Mouse (Mus musculus): ENCODE measurements around the gene Smg1. TPM values are rescaled to one million over a fixed set of nuclear protein-coding genes. Genes with fewer than 3 reads are reported as not detected.

The Smg1 gene
- total RNA-seq, 2 experiments from 2014 or later, result 81.4 to 88.6 TPM

GRCm38 (mm10) chr7:118156461-118156860, 87.0 kb downstream of the Smg1 start:
- no peak for DNase-seq
- intact Hi-C loops (cut with DNase I), result no loop called here

GRCm38 (mm10) chr7:118154150-118154549, 89.3 kb downstream of the Smg1 start:
- intact Hi-C loops (cut with DNase I), result no loop called here
- DNase-seq, result no peak

DNA sequence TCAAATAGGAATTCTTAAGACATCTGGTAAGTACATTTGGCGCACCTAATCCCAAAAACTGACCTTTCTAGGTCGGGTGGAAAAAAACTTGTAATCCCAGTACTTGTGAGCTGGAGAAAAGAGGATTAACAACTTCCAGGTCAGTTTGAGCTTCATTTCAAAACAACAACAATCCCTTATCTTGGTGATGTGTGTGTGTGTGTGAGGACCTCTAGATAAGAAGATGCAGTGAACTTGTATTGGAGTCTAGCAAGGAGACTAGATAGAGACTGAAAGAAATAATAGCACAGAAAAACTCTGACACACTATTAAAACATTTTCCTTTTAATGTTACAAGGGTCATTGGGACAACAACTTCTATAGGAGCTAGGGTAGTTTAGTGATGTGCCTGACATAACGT, 99.9 kb downstream of the Smg1 start:
- intact Hi-C loops (cut with DNase I), result no loop called here

GRCm38 (mm10) chr7:118143123-118143522, 100.3 kb downstream of the Smg1 start:
- intact Hi-C loops (cut with DNase I), result no loop called here
- DNase-seq, result no peak

More for the DNA sequence above, 99.9 kb downstream of the Smg1 start:
- DNase-seq, result no peak

DNA sequence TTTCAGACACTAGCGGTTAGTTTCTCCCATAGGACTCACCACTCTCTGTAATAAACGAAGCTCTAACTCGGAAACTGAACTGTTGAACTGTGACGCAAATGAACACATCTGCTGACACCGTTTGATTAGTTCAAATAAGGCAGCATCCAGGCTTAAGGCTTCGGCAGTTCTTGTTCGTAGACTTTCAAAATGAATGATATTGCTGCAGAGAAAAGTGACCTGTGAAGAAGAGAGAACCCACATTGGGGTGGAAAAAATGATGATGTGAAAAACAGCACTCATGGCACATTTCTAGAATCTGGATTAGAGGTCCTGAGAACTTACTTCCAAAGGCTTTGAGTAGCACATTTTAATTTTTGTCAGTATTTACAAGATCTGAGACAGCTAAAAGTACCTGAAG, 102.2 kb downstream of the Smg1 start:
- intact Hi-C loops (cut with DNase I), result no loop called here
- no peak for DNase-seq

- intact Hi-C loops (cut with DNase I), result no loop called here
- DNase-seq, result no peak
Measured at GRCm38 (mm10) chr7:118135128-118135527, 108.3 kb downstream of the Smg1 start.

- intact Hi-C loops (cut with DNase I), result no loop called here
- peak; percentile 97 for DNase-seq
Measured at GRCm38 (mm10) chr7:118129430-118130041, 113.9 kb downstream of the Smg1 start, which contains the start of gene Arl6ip1. Gene Arl6ip1, minus strand, starts transcription at chr7:118129662.

DNA sequence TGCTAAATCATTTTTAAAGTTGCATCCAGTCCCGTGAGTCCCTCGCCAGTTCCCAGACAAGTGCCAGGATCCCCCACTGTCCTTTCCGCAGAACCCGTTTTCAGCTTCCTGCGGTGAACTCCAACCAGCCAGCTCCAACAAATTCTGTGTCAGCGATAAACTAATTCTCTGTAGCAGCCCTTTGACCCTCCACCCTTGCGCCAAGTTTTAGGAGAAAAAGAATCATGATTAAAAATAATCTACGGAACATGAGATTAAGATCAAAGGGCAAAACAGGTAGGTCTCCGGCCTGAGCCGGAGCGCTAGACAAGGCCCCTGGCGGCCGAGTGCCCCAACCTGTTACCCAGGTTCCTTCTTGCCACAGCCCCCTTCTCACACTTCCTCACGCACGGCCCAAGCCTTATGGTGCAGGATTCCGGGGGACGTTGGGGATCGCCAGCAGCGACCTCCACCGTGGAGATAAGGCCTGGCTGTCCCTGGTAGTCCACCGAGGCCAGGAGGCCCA, 114.5 kb downstream of the Smg1 start:
- intact Hi-C loops (cut with DNase I), result no loop called here
- DNase-seq, result peak; percentile 23

GRCm38 (mm10) chr7:118126219-118126875, 117.1 kb downstream of the Smg1 start:
- DNase-seq, result no peak
- intact Hi-C loops (cut with DNase I), result no loop called here

DNA sequence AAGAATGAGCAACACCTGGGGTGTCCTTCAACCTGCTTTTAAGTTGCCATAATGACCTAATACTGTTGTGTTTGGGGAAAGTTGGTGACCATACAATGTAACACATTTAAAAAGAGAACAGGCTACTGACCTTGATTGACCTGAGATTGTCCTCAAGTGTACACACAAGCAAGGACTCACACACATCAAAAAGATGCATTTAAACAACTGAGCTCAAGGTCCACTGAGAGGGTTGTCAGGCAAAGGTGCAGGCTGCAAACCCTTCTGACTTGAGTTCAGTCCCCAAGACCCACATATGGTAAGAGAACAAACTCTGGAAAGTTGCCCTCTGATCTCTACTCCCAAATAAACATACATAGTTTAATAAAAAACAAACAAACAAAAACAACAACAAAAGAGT, 117.7 kb downstream of the Smg1 start:
- intact Hi-C loops (cut with DNase I), result no loop called here

GRCm38 (mm10) chr7:118123512-118124411, 119.7 kb downstream of the Smg1 start:
- intact Hi-C loops (cut with DNase I), result no loop called here
- DNase-seq, result no peak

More for the DNA sequence above, 117.7 kb downstream of the Smg1 start:
- DNase-seq, result no peak

- intact Hi-C loops (cut with DNase I), result no loop called here
- DNase-seq, result no peak
Measured at GRCm38 (mm10) chr7:118122235-118122634, 121.2 kb downstream of the Smg1 start.

DNA sequence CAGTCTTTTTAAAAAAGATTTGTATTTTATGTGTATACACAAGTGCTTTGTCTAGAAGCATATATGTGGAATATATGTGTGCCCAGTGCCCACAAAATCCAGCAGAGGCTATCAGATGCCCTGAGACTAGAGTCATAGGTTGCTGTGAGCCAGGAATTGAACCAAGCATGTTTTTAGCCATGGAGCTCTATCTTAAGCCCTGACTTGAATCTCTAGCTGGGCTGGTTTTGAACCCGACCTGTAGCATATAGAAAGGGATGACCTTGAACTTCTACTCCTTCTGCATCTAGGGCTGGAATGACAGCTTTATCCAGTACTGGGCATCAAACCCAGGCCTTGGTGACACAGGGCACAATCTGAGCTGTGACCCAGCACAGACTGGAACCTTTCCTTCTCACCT, 122.8 kb downstream of the Smg1 start:
- DNase-seq, result no peak
- intact Hi-C loops (cut with DNase I), result no loop called here

DNA sequence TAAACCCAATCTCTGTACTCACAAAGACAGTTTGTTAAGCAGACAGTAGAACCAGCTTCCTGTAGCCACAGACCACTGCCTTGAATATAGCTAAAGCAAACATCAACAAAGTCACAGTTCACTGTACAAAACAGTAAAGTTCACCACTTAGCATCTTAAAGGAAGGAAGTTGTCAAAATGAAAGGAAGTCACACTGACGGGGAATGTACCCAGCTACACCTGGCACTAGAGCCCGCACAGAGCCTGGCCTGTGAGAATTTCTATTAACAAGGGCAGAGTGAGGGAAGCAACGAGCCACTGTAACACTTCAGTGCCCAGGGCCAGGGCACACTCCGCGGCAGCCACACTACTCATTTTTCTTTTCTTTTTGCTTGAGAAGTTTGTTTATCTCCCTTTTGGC, 123.5 kb downstream of the Smg1 start:
- DNase-seq, result no peak
- intact Hi-C loops (cut with DNase I), result no loop called here

GRCm38 (mm10) chr7:118119142-118119541, 124.3 kb downstream of the Smg1 start:
- intact Hi-C loops (cut with DNase I), result no loop called here

GRCm38 (mm10) chr7:118118426-118118825, 125.0 kb downstream of the Smg1 start:
- intact Hi-C loops (cut with DNase I), result no loop called here
- no peak for DNase-seq

More at GRCm38 (mm10) chr7:118119142-118119541, 124.3 kb downstream of the Smg1 start:
- DNase-seq, result no peak

DNA sequence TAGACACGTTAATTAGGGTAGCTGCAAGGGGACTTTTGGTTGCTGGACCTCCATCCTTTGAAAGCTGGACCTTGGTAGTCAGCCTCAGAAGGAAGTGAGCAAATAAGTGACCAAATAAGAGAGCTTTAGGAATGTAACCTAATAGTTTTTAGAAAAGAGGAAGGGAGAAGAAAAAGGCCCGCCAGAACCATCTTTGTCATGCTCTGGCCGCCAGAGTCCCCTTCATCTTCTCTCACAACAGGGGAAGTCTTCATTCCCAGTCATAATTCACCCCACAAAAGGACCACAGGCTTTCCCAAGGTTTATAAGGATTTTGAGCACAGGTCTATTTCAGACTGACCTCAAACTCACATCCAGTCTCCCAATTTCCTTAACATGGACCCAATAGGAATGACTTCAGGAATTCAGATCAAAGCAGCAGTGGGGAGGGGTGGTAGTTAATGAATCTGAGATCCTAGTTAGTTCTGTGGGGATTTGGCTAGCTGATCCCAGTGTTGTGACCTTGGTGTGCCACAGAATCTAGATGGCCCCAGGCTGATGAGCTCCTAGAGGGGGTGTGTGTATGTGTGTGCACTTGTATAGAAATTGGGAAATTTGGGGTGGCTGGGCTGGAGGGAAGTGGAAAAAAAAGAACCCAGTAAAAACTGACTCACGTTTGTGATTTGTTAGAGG, 125.8 kb downstream of the Smg1 start:
- intact Hi-C loops (cut with DNase I), result no loop called here
- no peak for DNase-seq

DNA sequence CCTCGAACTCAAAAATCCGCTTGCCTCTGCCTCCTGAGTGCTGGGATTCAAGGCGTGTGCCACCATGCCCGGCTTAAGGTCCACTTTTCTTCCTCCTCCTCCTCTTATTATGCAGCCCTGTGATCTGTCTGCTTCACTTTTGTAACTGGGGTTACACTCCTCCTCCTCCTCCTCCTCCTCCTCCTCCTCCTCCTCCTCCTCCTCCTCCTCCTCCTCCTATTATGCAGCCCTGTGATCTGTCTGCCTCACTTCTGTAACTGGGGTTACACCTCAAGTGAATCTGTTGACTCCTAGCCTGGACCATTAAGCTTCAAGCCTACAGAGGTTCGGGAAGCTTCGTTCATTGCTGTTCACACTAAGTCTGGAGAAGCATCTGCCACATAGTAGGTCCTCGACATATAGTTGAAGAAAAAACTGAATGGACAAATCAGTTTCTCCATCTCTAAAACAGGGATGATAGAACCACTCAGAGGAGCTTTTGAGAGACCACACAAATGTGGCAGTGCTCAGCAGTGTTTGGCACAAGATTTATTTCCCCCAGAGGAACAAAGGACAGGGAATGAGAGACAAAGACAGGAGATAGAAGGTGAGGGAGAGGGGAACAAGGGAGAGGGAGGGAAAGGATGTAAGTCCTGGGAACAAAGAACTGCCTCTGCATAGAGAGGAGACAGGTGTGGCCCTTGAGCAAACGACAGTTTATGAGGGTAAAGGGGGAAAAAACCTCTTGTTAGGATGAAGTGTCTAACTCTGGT, 126.5 kb downstream of the Smg1 start:
- no peak for DNase-seq
- intact Hi-C loops (cut with DNase I), result no loop called here

DNA sequence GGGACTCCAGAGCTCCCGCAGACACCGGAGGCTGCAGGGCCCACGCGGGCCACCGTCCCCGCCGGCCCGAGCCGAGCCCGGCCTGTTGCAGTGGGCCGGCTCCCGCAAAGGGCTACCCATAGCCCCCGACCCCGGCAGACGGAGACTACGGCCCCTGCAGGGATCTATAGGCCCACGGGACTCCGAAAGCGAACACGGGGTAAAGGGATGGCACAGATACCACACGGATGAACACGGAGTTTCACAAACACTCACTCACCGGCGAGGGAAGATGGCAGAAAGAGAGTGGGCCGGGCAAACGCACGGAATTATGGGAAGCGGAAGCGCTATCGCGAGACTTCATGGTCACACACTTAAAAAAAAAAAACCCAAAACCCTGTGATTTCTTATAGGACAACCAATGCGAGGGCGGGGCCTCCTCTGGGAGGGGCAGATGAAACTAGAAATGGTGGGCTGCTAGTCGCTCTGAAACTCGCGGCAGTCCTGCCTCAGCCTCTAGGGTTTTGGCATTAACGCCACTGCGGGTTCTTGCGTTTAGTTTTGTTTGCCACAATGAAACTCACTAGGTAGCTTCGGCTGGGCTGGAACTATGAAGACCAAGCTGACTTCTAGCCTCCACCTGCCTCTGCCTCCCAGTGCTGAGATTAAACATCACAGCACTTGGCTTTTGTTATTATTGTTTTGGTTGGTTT, 127.4 kb downstream of the Smg1 start, which contains the start of gene Rps15a:
Gene Rps15a (minus strand): TSS at position 312 of the 692 bp plus-strand sequence.
- intact Hi-C loops (cut with DNase I), result no loop called here
- peak; percentile 95 for DNase-seq
